In genomic region chr10:7715056-7715455, GRCm38 (mm10) we compare ENCODE assay signal across 21 mouse cellular contexts.
"Had no signal": no experiment of that assay in that cellular context is flagged by ENCODE, and none has a peak within 500 bp of the region (broad histone marks: within the 10 kb centered on the region; RNA-seq: fewer than 3 reads in every experiment).

No protein-coding gene starts in this region.

- H3K4me2 ChIP-seq: liver, embryonic 15.5 days; lung, embryonic 15.5 days; midbrain, embryonic 12.5 days; neural tube, embryonic 13.5 days; stomach, embryonic 15.5 days had no signal

- H3K9ac ChIP-seq: liver, embryonic 15.5 days; lung, embryonic 15.5 days; midbrain, embryonic 12.5 days; neural tube, embryonic 13.5 days; stomach, embryonic 15.5 days had no signal

- H3K27me3 ChIP-seq: liver, embryonic 15.5 days; lung, embryonic 15.5 days; megakaryocyte, embryonic 14.5 days; midbrain, embryonic 12.5 days; neural tube, embryonic 13.5 days; stomach, embryonic 15.5 days had no signal

- H3K4me3 ChIP-seq: left cerebral cortex, adult 2 months; liver, embryonic 15.5 days; lung, embryonic 15.5 days; megakaryocyte, embryonic 14.5 days; midbrain, embryonic 12.5 days; myocyte; neural tube, embryonic 13.5 days; stomach, embryonic 15.5 days had no signal

- H3K4me1 ChIP-seq: liver, embryonic 15.5 days; lung, embryonic 15.5 days; midbrain, embryonic 12.5 days; neural tube, embryonic 13.5 days; stomach, embryonic 15.5 days had no signal

- H3K27ac ChIP-seq: kidney, postnatal 0 days; left cerebral cortex, adult 2 months; liver, embryonic 15.5 days; lung, embryonic 15.5 days; midbrain, embryonic 12.5 days; neural tube, embryonic 13.5 days; stomach, embryonic 15.5 days had no signal

- DNase-seq: kidney, adult 18-20 months; kidney, adult 9 months; kidney, postnatal 36 days; layer of hippocampus, postnatal 36 days; lung, adult 18-20 months; lung, postnatal 10 days; lung, postnatal 36 days; retina, postnatal 1 day; right cerebral cortex, postnatal 25 days; spleen, adult 18-20 months; thymus, postnatal 25 days had no signal

- ATAC-seq: midbrain, embryonic 16.5 days had no signal

- H3K9me3 ChIP-seq: liver, embryonic 15.5 days; lung, embryonic 15.5 days; megakaryocyte, embryonic 14.5 days; midbrain, embryonic 12.5 days; neural tube, embryonic 13.5 days; stomach, embryonic 15.5 days had no signal
